Mouse (Mus musculus) macrophage (primary cell): ENCODE measurements around the gene Phlda3. TPM values are rescaled to one million over a fixed set of nuclear protein-coding genes. Genes with fewer than 3 reads are reported as not detected.

Source experiments
- H3K27ac ChIP-seq: fragments of 350-480 bp; formaldehyde crosslinking; 2 replicates; pipeline ENCODE4 v1.9.0; 2021
- H3K36me3 ChIP-seq: fragments of 350-480 bp; formaldehyde crosslinking; 2 replicates; pipeline ENCODE4 v1.9.0; 2021; ENCODE audit errors: inconsistent target
- H3K4me3 ChIP-seq: fragments of 350-480 bp; formaldehyde crosslinking; 2 replicates; pipeline ENCODE4 v1.9.0; 2021; ENCODE audit errors: inconsistent target
- H3K79me2 ChIP-seq: fragments of 350-480 bp; formaldehyde crosslinking; 2 replicates; pipeline ENCODE4 v1.9.0; 2021; ENCODE audit errors: inconsistent target
- WGBS: methylation state at CpG from one replicate; pipeline ENCODE4 v1.1.7; 2026; ENCODE audit warnings: inconsistent platforms; ENCODE audit not compliant: missing documents; 5-methylcytosine and 5-hydroxymethylcytosine counted together
- polyA plus RNA-seq: library from polyadenylated mRNA; stranded (reverse); fragments of 250-400 nt; gene quantifications from 3 replicates; pipeline ENCODE4 v1.2.4, GENCODE M21; 2018; ENCODE audit warnings: inconsistent platforms
- total RNA-seq, 78 experiments: library from RNA; depleted of rRNA; stranded (reverse); fragments of 250-400 nt; gene quantifications; 1 replicate in 9 of 78; 2 replicates in 24 of 78; 3 replicates in 43 of 78; 4 replicates in 2 of 78; pipeline ENCODE4 v1.2.4; 2018; ENCODE audit warnings: inconsistent platforms in 56 of 78

Gene Phlda3
- total RNA-seq (2018; cell fraction: chromatin; rRNA removed) = 10 to 100 TPM in 1 of 26 experiments, 1 to 10 TPM in 22, under 1 TPM in 3; 0.67 to 21.0 (median 1.9) TPM
- total RNA-seq (2018; cell fraction: cytosol; rRNA removed) = 10 to 100 TPM in 24 of 26 experiments, 1 to 10 TPM in 2; 6.3 to 20.9 (median 15.3) TPM
- 10 to 100 TPM in 4 of 26 experiments, 1 to 10 TPM in 22; 1.5 to 16.5 (median 6.1) TPM for total RNA-seq (2018; cell fraction: nucleus; rRNA removed)
- 3.9 to 19.2 TPM (median 14.7 TPM) in 3 replicates for polyA plus RNA-seq

DNA sequence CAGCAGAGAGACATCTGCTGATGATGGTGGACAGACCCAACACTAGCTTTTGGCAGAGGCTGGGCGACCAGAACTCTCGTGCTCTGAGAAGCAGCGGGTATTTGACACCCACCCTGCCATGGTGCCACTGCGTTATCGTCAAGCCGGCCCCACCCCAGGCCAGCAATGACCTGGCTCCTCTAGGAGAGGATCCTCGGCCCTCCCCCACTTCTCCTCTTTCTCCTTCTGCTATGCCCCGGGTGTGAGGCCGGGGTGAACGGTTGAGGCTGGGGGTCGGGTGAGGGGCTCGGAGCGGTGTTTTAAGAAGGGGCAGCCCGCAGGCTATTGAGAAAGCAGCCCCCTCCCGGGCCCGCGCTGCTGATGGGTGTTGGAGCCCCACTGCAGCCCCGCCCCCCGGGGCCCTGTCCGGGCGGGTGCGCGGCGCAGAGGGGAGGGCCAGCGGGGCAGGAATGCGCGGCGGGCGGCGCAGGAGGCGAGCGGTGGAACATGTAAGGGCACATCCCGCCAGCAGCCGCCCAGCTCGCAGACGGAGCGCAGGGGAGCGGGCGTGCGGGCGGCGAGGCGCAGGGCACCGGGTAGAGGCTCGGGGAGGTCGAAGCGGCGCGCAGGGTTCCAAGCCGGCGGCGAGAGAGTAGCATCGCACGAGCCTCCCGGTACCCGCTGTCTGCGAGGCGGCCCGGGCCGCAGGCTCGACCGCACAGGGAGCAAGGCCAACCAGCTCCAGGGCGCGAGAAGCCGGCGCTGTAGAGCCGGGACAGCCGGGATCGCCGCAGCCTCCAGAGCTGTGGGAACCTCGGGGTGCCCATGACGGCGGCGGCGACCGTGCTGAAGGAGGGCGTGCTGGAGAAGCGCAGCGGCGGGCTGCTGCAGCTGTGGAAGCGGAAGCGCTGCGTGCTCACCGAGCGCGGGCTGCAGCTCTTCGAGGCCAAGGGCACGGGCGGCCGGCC is at the start of gene Phlda3:
Phlda3 (plus strand) TSS at position 475 of the 947 bp plus-strand sequence.
- 4% methylated on average over 82 of the region's 90 CpGs for WGBS
- Histone ChIP-seq H3K27ac (peak within 1 kb of the TSS; percentile 24), H3K4me3 (peak within 1 kb of the TSS; percentile 50), H3K79me2 (no peaks in the 10 kb centered on the region), H3K36me3 (no peaks in the 10 kb centered on the region)

- no peaks in the 10 kb centered on the region for H3K36me3 ChIP-seq
- no peaks in the 10 kb centered on the region for H3K79me2 ChIP-seq
- H3K27ac ChIP-seq = no peak overlapping the region
- no peak overlapping the region for H3K4me3 ChIP-seq
- 18% methylated on average over 9 of the region's 9 CpGs for WGBS
Measured at GRCm38 (mm10) chr1:135719486-135719885, 46.4 kb upstream of the Phlda3 start.

GRCm38 (mm10) chr1:135719983-135720382 is 45.9 kb upstream of the Phlda3 start, which contains the start of gene Csrp1:
Csrp1 (plus strand) TSS chr1:135720061.
- Histone ChIP-seq H3K36me3 (no peaks in the 10 kb centered on the region), H3K79me2 (no peaks in the 10 kb centered on the region), H3K27ac (no peak within 1 kb of the TSS), H3K4me3 (no peak within 1 kb of the TSS)
- WGBS = 52% methylated on average over 6 of the region's 6 CpGs

DNA sequence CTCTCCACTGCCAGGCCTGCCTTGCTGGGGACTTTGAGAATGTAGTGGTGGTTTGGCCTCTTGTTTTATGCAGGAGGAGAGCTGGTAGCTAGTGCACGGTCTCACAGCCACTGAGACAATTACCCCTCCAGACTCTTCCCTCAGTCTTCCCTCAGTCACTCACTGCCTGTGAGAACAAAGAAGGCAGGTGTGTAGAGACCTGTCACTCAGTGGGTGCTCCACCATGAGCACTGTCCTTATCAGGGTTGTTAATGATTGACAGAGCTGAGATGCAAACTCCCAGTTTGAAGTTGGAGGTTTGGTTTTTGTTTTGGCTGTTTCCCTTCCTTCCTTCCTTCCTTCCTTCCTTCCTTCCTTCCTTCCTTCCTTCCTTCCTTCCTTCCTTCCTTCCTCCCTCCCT is 42.9 kb upstream of the Phlda3 start:
- H3K4me3 ChIP-seq = no peak overlapping the region
- H3K27ac ChIP-seq = no peak overlapping the region
- 100% methylated on average over 1 of the region's 1 CpGs for WGBS
- no peaks in the 10 kb centered on the region for H3K36me3 ChIP-seq
- H3K79me2 ChIP-seq = no peaks in the 10 kb centered on the region

GRCm38 (mm10) chr1:135724134-135724533 is 41.8 kb upstream of the Phlda3 start:
- H3K4me3 ChIP-seq = no peak overlapping the region
- 86% methylated on average over 4 of the region's 4 CpGs for WGBS
- H3K79me2 ChIP-seq = no peaks in the 10 kb centered on the region
- no peak overlapping the region for H3K27ac ChIP-seq
- H3K36me3 ChIP-seq = no peaks in the 10 kb centered on the region

- no peak overlapping the region for H3K4me3 ChIP-seq
- no peak overlapping the region for H3K27ac ChIP-seq
- H3K36me3 ChIP-seq = no peaks in the 10 kb centered on the region
- H3K79me2 ChIP-seq = peaks cover 11% of the 10 kb centered on the region
- 94% methylated on average over 5 of the region's 6 CpGs for WGBS
Measured at GRCm38 (mm10) chr1:135725324-135725723, 40.6 kb upstream of the Phlda3 start.

- Histone ChIP-seq H3K36me3 (no peaks in the 10 kb centered on the region), H3K79me2 (peaks cover 17% of the 10 kb centered on the region), H3K4me3 (no peak overlapping the region), H3K27ac (no peak overlapping the region)
- WGBS = 7% methylated on average over 7 of the region's 7 CpGs
Measured at GRCm38 (mm10) chr1:135725936-135726335, 40.0 kb upstream of the Phlda3 start.

DNA sequence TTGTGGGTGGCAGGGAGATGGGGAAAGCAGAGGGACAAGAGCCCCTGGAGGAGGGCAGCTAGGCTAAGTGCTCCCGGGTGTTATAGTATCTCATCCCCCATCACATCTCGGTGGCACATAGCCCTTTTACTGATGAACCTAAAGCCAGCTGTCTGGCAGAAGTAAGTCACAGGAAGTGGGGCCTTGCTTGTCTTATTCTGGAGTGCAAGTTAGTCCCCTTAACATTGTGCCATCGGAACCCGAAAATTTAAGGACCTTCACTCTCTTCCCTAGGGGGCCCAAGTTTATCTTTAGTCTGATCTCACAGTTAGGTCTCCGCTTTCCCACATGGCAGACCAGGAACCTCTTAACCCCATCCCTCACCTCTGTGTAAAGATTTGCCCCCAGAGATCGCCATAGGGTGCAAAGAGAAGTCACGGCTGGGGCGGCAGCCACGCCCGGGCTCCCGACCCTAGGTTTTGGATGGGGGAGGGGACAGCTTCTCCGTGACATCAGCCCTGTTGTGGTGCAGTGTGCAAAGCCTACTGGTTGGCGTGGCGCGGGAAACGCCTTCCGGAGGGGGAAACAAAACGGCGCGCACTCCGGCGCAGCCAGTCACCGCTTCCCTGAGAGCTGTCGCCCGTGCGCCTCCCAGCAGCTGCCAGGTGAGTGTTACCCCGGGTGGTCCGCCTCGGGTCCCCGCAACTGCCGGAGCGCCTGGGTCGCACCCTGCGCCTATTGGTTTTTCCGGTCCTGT is 37.1 kb upstream of the Phlda3 start:
- 2% methylated on average over 35 of the region's 35 CpGs for WGBS
- H3K27ac ChIP-seq = peak overlapping the region; percentile 75
- H3K4me3 ChIP-seq = peak overlapping the region; percentile 67
- peaks cover 46% of the 10 kb centered on the region for H3K79me2 ChIP-seq
- H3K36me3 ChIP-seq = no peaks in the 10 kb centered on the region

DNA sequence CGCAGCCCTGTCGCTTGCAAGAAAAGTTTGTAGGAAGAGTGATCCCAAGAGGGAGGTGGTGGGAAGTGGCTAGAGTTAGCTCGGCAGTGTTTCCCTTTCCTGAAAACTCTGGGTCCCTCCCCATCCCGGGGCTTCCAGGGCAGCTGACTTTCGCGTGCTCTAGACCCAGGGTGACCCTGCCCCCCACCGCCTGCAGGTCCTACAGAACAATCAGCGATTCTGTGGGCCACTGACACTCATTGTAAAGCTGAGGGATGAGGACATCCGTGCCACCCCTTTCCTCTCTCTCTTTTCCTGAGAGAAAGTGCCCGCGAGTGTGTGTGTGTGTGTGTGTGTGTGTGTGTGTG is 36.6 kb upstream of the Phlda3 start:
- Histone ChIP-seq H3K27ac (peak overlapping the region; percentile 75), H3K36me3 (no peaks in the 10 kb centered on the region), H3K4me3 (peak overlapping the region; percentile 67), H3K79me2 (peaks cover 51% of the 10 kb centered on the region)
- WGBS = 2% methylated on average over 7 of the region's 11 CpGs

DNA sequence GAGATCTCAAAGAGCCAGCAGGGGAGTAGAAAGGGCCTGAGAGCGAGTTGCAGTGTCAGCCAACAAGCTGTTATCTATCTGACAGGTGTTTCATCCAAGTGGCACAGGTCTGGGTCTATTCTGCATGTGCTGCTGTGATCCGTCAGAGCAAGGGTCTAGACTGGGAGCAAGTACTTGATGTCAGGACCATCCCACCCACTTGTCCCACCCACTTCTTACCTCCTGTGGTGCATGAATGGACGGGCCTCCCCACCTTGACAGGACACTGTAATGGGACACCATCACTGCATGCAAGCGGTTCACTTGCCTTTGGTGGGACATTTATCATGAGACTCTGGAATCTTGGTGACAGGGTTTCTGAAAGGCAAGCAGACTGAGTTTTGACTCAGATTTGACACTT is 36.1 kb upstream of the Phlda3 start:
- 33% methylated on average over 4 of the region's 4 CpGs for WGBS
- H3K79me2 ChIP-seq = peaks cover 56% of the 10 kb centered on the region
- H3K36me3 ChIP-seq = no peaks in the 10 kb centered on the region
- H3K27ac ChIP-seq = peak overlapping the region; percentile 75
- peak overlapping the region; percentile 67 for H3K4me3 ChIP-seq

- Histone ChIP-seq H3K79me2 (peaks cover 61% of the 10 kb centered on the region), H3K4me3 (peak overlapping the region; percentile 67), H3K36me3 (no peaks in the 10 kb centered on the region), H3K27ac (peak overlapping the region; percentile 75)
- WGBS = 6% methylated on average over 3 of the region's 3 CpGs
Measured at GRCm38 (mm10) chr1:135730296-135730695, 35.6 kb upstream of the Phlda3 start.

DNA sequence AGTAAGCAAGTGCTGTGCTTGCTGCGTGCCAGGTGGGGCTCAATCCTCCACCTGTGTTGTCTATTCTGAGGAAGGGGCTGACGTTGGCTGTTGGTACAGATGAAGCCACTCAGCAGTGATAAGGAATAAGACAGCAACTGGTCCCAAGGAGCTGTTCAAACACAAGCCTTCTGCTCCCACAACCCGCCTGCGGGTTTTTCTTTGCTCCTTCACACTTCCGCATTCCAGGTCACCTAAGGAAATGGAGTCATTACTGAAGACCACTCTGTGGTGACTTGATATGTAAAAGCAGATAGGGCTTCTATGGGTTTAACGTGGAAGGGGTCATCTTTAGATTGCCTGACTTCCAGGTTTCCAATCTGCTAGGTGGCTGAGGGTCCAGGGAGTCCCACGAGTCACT is 34.5 kb upstream of the Phlda3 start:
- Histone ChIP-seq H3K27ac (no peak overlapping the region), H3K36me3 (no peaks in the 10 kb centered on the region), H3K4me3 (no peak overlapping the region), H3K79me2 (peaks cover 72% of the 10 kb centered on the region)
- WGBS = 45% methylated on average over 7 of the region's 7 CpGs

DNA sequence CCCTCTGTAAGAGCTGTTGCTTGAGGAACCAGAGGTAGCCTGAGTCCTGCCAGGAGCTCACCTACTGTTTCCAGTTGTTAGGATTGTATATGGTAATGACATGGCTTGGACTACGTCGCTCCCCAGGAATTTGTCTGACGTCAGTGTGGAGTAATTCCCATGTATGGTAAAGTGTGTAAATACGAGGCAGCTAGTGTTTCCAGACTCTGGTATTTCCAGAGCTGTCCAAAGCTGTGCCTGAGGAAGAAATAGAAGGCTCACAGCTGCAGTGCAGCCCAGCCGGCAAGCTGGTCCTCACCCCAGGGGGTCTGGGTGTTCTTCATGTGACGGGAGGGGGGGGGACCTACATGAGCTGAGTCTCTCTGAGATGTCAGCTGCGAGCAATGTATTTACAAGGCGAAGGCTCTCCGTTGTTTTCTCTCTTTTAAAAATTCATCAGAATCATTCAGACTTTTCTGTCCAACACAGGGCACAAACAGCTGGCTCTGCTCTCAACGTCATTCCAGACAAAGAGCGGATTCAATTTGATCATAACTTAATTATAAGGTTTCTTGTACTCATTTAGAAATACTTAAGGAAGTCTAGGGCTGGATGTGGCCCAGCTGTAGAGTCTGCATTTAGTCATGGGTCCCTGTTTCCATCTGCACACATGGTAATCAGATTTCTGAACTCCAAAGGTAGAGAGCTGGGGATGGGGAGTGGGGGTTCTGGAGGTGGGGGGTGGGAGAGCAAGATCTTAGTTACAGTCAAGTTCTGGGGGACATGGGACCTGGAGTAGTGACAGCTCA is 33.8 kb upstream of the Phlda3 start:
- H3K79me2 ChIP-seq = peaks cover 78% of the 10 kb centered on the region
- no peaks in the 10 kb centered on the region for H3K36me3 ChIP-seq
- WGBS = 88% methylated on average over 11 of the region's 11 CpGs

More for the DNA sequence above, 33.8 kb upstream of the Phlda3 start:
- no peak overlapping the region for H3K4me3 ChIP-seq
- H3K27ac ChIP-seq = no peak overlapping the region
